Mouse (Mus musculus) limb, embryonic 10.5 days (tissue): Measurements from ENCODE around the gene Ndufa4l2. TPM values are rescaled to one million over a fixed set of nuclear protein-coding genes. Genes with fewer than 3 reads are reported as not detected.

Experiments
- DNase-seq: peaks from one replicate; pipeline ENCODE4 v3.0.0-alpha.2; 2017; ENCODE audit warnings: low spot score
- H3K27ac ChIP-seq: fragments of 300-500 bp; sonication (generic); 2 replicates; pipeline ENCODE4 v1.5.1; 2016; ENCODE audit warnings: mild to moderate bottlenecking
- H3K27me3 ChIP-seq: fragments of 300-500 bp; sonication (generic); 2 replicates; pipeline ENCODE4 v1.6.1; 2016; ENCODE audit warnings: low read depth, mild to moderate bottlenecking; ENCODE audit not compliant: poor library complexity, severe bottlenecking
- H3K36me3 ChIP-seq: fragments of 300-500 bp; sonication (generic); 2 replicates; pipeline ENCODE4 v1.6.1; 2016; ENCODE audit warnings: mild to moderate bottlenecking, moderate library complexity
- H3K4me1 ChIP-seq: fragments of 300-500 bp; sonication (generic); 2 replicates; pipeline ENCODE4 v1.6.1; 2016
- H3K4me3 ChIP-seq: fragments of 300-500 bp; sonication (generic); 2 replicates; pipeline ENCODE4 v1.5.1; 2016; ENCODE audit warnings: mild to moderate bottlenecking, moderate library complexity
- H3K9me3 ChIP-seq: fragments of 300-500 bp; sonication (generic); replicated peaks from 2 replicates; pipeline ENCODE4 v1.6.1; 2016; ENCODE audit warnings: mild to moderate bottlenecking
- WGBS: fragments of 180-500 bp; shearing (Covaris S2); methylation state at CpG from one replicate; pipeline ENCODE4 v1.1.7; 2016; 5-methylcytosine and 5-hydroxymethylcytosine counted together
- polyA plus RNA-seq: library from polyadenylated mRNA; unstranded; fragments of >200 nt; fragmentation: Nextera tagmentation; extraction: Ambion mirVana; gene quantifications from 2 replicates; pipeline ENCODE4 v1.2.1, GENCODE M21; 2016

Ndufa4l2 gene
- polyA plus RNA-seq, 1 experiment from 2014 or later = 1.4 TPM

- peak overlapping the region; percentile 79 for H3K27ac ChIP-seq
- peaks cover 11% of the 10 kb centered on the region for H3K36me3 ChIP-seq
- H3K4me3 ChIP-seq = peak overlapping the region; percentile 57
- H3K9me3 ChIP-seq = no peaks in the 10 kb centered on the region
- under 1% methylated on average over 27 of the region's 27 CpGs for WGBS
- peaks cover 92% of the 10 kb centered on the region for H3K27me3 ChIP-seq
- peaks cover 98% of the 10 kb centered on the region for H3K4me1 ChIP-seq
- peak; percentile 99 for DNase-seq
Measured at GRCm38 (mm10) chr10:127512813-127513212, 2.0 kb upstream of the Ndufa4l2 start.

- Histone ChIP-seq H3K27me3 (peaks cover 92% of the 10 kb centered on the region), H3K4me1 (peaks cover 96% of the 10 kb centered on the region), H3K27ac (peak overlapping the region; percentile 79), H3K36me3 (peaks cover 18% of the 10 kb centered on the region), H3K9me3 (no peaks in the 10 kb centered on the region), H3K4me3 (peak overlapping the region; percentile 57)
- under 1% methylated on average over 16 of the region's 16 CpGs for WGBS
- peak; percentile 72 for DNase-seq
Measured at GRCm38 (mm10) chr10:127513501-127514091, 1.2 kb upstream of the Ndufa4l2 start.

GRCm38 (mm10) chr10:127514111-127514698 lies 562 bp upstream of the Ndufa4l2 start:
- Histone ChIP-seq H3K27ac (peak overlapping the region; percentile 79; the same call in 1 of the 2 replicates), H3K9me3 (no peaks in the 10 kb centered on the region), H3K4me1 (peaks cover 93% of the 10 kb centered on the region), H3K27me3 (peaks cover 96% of the 10 kb centered on the region), H3K36me3 (peaks cover 24% of the 10 kb centered on the region), H3K4me3 (peak overlapping the region; percentile 57)
- no peak for DNase-seq
- WGBS = 7% methylated on average over 13 of the region's 13 CpGs

- Histone ChIP-seq H3K27ac (peak overlapping the region; percentile 71; the same call in 1 of the 2 replicates), H3K4me3 (peak overlapping the region; percentile 41; the same call in 1 of the 2 replicates), H3K27me3 (peaks cover 86% of the 10 kb centered on the region), H3K4me1 (peaks cover 91% of the 10 kb centered on the region), H3K36me3 (peaks cover 37% of the 10 kb centered on the region), H3K9me3 (no peaks in the 10 kb centered on the region)
- DNase-seq = no peak
- WGBS = 23% methylated on average over 9 of the region's 9 CpGs
Measured at GRCm38 (mm10) chr10:127515271-127515982, 660 bp downstream of the Ndufa4l2 start.

GRCm38 (mm10) chr10:127515983-127516459 lies 1.3 kb downstream of the Ndufa4l2 start:
- H3K4me3 ChIP-seq = peak overlapping the region; percentile 41
- H3K4me1 ChIP-seq = peaks cover 91% of the 10 kb centered on the region
- peak overlapping the region; percentile 71 for H3K27ac ChIP-seq

GRCm38 (mm10) chr10:127516576-127517260 lies 2.0 kb downstream of the Ndufa4l2 start:
- 7% methylated on average over 30 of the region's 30 CpGs for WGBS
- Histone ChIP-seq H3K27ac (peak overlapping the region; percentile 71), H3K4me3 (peak overlapping the region; percentile 41), H3K36me3 (peaks cover 41% of the 10 kb centered on the region), H3K4me1 (peaks cover 91% of the 10 kb centered on the region), H3K27me3 (peaks cover 73% of the 10 kb centered on the region), H3K9me3 (no peaks in the 10 kb centered on the region)
- peak; percentile 69 for DNase-seq

More at GRCm38 (mm10) chr10:127515983-127516459, 1.3 kb downstream of the Ndufa4l2 start:
- H3K36me3 ChIP-seq = peaks cover 41% of the 10 kb centered on the region
- no peaks in the 10 kb centered on the region for H3K9me3 ChIP-seq
- 13% methylated on average over 8 of the region's 8 CpGs for WGBS
- no peak for DNase-seq
- peaks cover 80% of the 10 kb centered on the region for H3K27me3 ChIP-seq

- Histone ChIP-seq H3K9me3 (no peaks in the 10 kb centered on the region), H3K36me3 (peaks cover 41% of the 10 kb centered on the region), H3K4me1 (peaks cover 82% of the 10 kb centered on the region), H3K27me3 (peaks cover 64% of the 10 kb centered on the region), H3K4me3 (no peak overlapping the region), H3K27ac (no peak overlapping the region)
- 91% methylated on average over 22 of the region's 22 CpGs for WGBS
- no peak for DNase-seq
Measured at GRCm38 (mm10) chr10:127517941-127518340, 3.2 kb downstream of the Ndufa4l2 start.

- Histone ChIP-seq H3K27ac (no peak overlapping the region), H3K4me3 (no peak overlapping the region), H3K27me3 (peaks cover 63% of the 10 kb centered on the region), H3K4me1 (peaks cover 77% of the 10 kb centered on the region), H3K36me3 (peaks cover 41% of the 10 kb centered on the region), H3K9me3 (no peaks in the 10 kb centered on the region)
- DNase-seq = no peak
- WGBS = 90% methylated on average over 26 of the region's 26 CpGs
Measured at GRCm38 (mm10) chr10:127519041-127519701, 4.4 kb downstream of the Ndufa4l2 start.

- Histone ChIP-seq H3K9me3 (no peaks in the 10 kb centered on the region), H3K36me3 (peaks cover 41% of the 10 kb centered on the region), H3K4me3 (peak overlapping the region; percentile 69; the same call in 1 of the 2 replicates), H3K27me3 (peaks cover 63% of the 10 kb centered on the region), H3K4me1 (peaks cover 77% of the 10 kb centered on the region), H3K27ac (peak overlapping the region; percentile 12; the same call in 1 of the 2 replicates)
- DNase-seq = no peak
- WGBS = 94% methylated on average over 37 of the region's 37 CpGs
Measured at GRCm38 (mm10) chr10:127519903-127520713, 5.3 kb downstream of the Ndufa4l2 start.

GRCm38 (mm10) chr10:127520714-127521357 lies 6.1 kb downstream of the Ndufa4l2 start:
- H3K36me3 ChIP-seq = peaks cover 41% of the 10 kb centered on the region
- H3K4me1 ChIP-seq = peaks cover 77% of the 10 kb centered on the region
- H3K4me3 ChIP-seq = peak overlapping the region; percentile 69
- H3K9me3 ChIP-seq = no peaks in the 10 kb centered on the region
- WGBS = 85% methylated on average over 20 of the region's 20 CpGs
- peak overlapping the region; percentile 84; the same call in 1 of the 2 replicates for H3K27ac ChIP-seq
- no peak for DNase-seq
- peaks cover 63% of the 10 kb centered on the region for H3K27me3 ChIP-seq

- 14% methylated on average over 12 of the region's 12 CpGs for WGBS
- peaks cover 67% of the 10 kb centered on the region for H3K27me3 ChIP-seq
- no peak for DNase-seq
- H3K4me3 ChIP-seq = peak overlapping the region; percentile 69
- no peaks in the 10 kb centered on the region for H3K9me3 ChIP-seq
- H3K36me3 ChIP-seq = peaks cover 41% of the 10 kb centered on the region
- H3K27ac ChIP-seq = peak overlapping the region; percentile 84
- H3K4me1 ChIP-seq = peaks cover 77% of the 10 kb centered on the region
Measured at GRCm38 (mm10) chr10:127521611-127522080, 6.9 kb downstream of the Ndufa4l2 start.
